Mouse (Mus musculus): ENCODE results near the gene Eno1. TPM values are rescaled to one million over a fixed set of nuclear protein-coding genes. Genes with fewer than 3 reads are reported as not detected.

Eno1 gene
- polyA plus RNA-seq (2015; fragmentation: Nextera tagmentation; extraction: Ambion mirVana), result 1,425 and 1,551 TPM in 2 replicates

- Histone ChIP-seq H3K4me2 (ENCODE audit: low read depth, low read length) (peak within 1 kb of the TSS; percentile 73), H3K27me3 (ENCODE audit: control insufficient read depth, insufficient read depth, low read depth, low read length) (no peaks in the 10 kb centered on the region), H3K9ac (ENCODE audit: low read length) (peak within 1 kb of the TSS; percentile 84), H3K9me3 (ENCODE audit: control insufficient read depth, low read length) (no peaks in the 10 kb centered on the region), H3K4me1 (replicated peaks; ENCODE audit: control insufficient read depth, insufficient read depth, low read length) (peaks cover 28% of the 10 kb centered on the region), H3K4me3 (ENCODE audit: low read length) (peak within 1 kb of the TSS; percentile 75), H3K27ac (ENCODE audit: low read length) (peak within 1 kb of the TSS; percentile 99), H3K36me3 (ENCODE audit: control insufficient read depth, insufficient read depth, low read length) (peaks cover 15% of the 10 kb centered on the region)
- peak; percentile 98 for ATAC-seq (ENCODE audit: low read depth)
- WGBS, result under 1% methylated on average over 61 of the region's 78 CpGs
Measured at GRCm38 (mm10) chr4:150236521-150237481, at the start of gene Eno1. Eno1 (plus strand) TSS chr4:150236721.

DNA sequence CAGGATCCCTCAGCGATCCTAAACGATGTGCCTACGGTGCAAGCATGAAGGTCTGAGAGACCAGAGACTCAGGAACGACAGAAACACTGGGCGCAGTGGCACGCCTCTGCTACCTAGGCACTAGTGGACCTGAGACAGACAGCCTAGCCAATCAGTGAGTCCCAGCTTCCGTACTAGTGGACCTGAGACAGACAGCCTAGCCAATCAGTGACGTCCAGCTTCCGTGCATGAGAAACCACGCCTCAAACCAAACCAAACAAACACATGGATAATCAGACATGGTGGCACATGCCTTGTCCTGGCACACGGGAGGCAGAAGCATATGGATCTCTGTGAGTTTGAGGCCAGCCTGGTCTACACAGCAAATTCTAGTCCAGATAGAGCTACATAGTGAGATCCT, 48.3 kb upstream of the Eno1 start:
- Histone ChIP-seq H3K4me3 (ENCODE audit: low read length) (no peak overlapping the region), H3K36me3 (ENCODE audit: control insufficient read depth, insufficient read depth, low read length) (no peaks in the 10 kb centered on the region), H3K4me2 (ENCODE audit: low read depth, low read length) (no peak overlapping the region), H3K9ac (ENCODE audit: low read length) (no peak overlapping the region), H3K27ac (ENCODE audit: low read length) (no peak overlapping the region), H3K4me1 (replicated peaks; ENCODE audit: control insufficient read depth, insufficient read depth, low read length) (no peaks in the 10 kb centered on the region), H3K27me3 (ENCODE audit: control insufficient read depth, insufficient read depth, low read depth, low read length) (no peaks in the 10 kb centered on the region), H3K9me3 (ENCODE audit: control insufficient read depth, low read length) (no peaks in the 10 kb centered on the region)
- no peak for ATAC-seq (ENCODE audit: low read depth)
- WGBS, result 41% methylated on average over 11 of the region's 11 CpGs

GRCm38 (mm10) chr4:150192199-150192598, 44.3 kb upstream of the Eno1 start:
- Histone ChIP-seq H3K9ac (ENCODE audit: low read length) (no peak overlapping the region), H3K4me2 (ENCODE audit: low read depth, low read length) (no peak overlapping the region), H3K36me3 (ENCODE audit: control insufficient read depth, insufficient read depth, low read length) (no peaks in the 10 kb centered on the region), H3K27me3 (ENCODE audit: control insufficient read depth, insufficient read depth, low read depth, low read length) (no peaks in the 10 kb centered on the region), H3K27ac (ENCODE audit: low read length) (no peak overlapping the region), H3K4me3 (ENCODE audit: low read length) (no peak overlapping the region), H3K4me1 (replicated peaks; ENCODE audit: control insufficient read depth, insufficient read depth, low read length) (no peaks in the 10 kb centered on the region), H3K9me3 (ENCODE audit: control insufficient read depth, low read length) (no peaks in the 10 kb centered on the region)
- 79% methylated on average over 6 of the region's 6 CpGs for WGBS
- ATAC-seq (ENCODE audit: low read depth), result no peak

GRCm38 (mm10) chr4:150193915-150194314, 42.6 kb upstream of the Eno1 start:
- no peaks in the 10 kb centered on the region for H3K4me1 ChIP-seq (replicated peaks; ENCODE audit: control insufficient read depth, insufficient read depth, low read length)
- no peak overlapping the region for H3K27ac ChIP-seq (ENCODE audit: low read length)
- H3K4me3 ChIP-seq (ENCODE audit: low read length), result no peak overlapping the region
- H3K9ac ChIP-seq (ENCODE audit: low read length), result no peak overlapping the region
- H3K27me3 ChIP-seq (ENCODE audit: control insufficient read depth, insufficient read depth, low read depth, low read length), result no peaks in the 10 kb centered on the region
- H3K36me3 ChIP-seq (ENCODE audit: control insufficient read depth, insufficient read depth, low read length), result no peaks in the 10 kb centered on the region
- WGBS, result 33% methylated on average over 1 of the region's 1 CpGs
- no peak overlapping the region for H3K4me2 ChIP-seq (ENCODE audit: low read depth, low read length)
- H3K9me3 ChIP-seq (ENCODE audit: control insufficient read depth, low read length), result no peaks in the 10 kb centered on the region
- no peak for ATAC-seq (ENCODE audit: low read depth)

GRCm38 (mm10) chr4:150198268-150198667, 38.3 kb upstream of the Eno1 start:
- no peak overlapping the region for H3K27ac ChIP-seq (ENCODE audit: low read length)
- H3K9me3 ChIP-seq (ENCODE audit: control insufficient read depth, low read length), result no peaks in the 10 kb centered on the region
- no peak overlapping the region for H3K9ac ChIP-seq (ENCODE audit: low read length)
- WGBS, result 70% methylated on average over 9 of the region's 9 CpGs
- H3K4me3 ChIP-seq (ENCODE audit: low read length), result no peak overlapping the region
- no peaks in the 10 kb centered on the region for H3K4me1 ChIP-seq (replicated peaks; ENCODE audit: control insufficient read depth, insufficient read depth, low read length)
- H3K4me2 ChIP-seq (ENCODE audit: low read depth, low read length), result no peak overlapping the region
- H3K27me3 ChIP-seq (ENCODE audit: control insufficient read depth, insufficient read depth, low read depth, low read length), result no peaks in the 10 kb centered on the region
- H3K36me3 ChIP-seq (ENCODE audit: control insufficient read depth, insufficient read depth, low read length), result no peaks in the 10 kb centered on the region
- no peak for ATAC-seq (ENCODE audit: low read depth)

DNA sequence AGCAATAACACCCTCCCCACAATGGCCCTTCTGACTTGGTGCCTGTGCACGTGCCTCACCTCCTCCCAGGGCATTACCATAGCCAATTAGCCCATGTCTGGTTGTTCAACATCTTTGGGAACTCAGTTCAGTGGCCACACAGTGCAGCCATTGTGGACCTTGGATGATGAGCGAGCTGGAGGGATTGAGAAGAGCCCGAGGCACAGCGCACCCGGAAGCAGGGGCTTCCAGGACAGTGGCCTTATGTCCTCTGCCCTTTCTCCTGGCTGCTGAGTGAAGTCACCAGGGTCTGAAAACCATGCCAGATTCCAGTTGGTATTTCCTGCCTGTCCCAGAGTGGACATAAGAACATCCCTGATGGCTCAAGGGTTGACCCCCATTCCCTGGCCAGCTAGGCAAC, 35.3 kb upstream of the Eno1 start, which contains the start of gene Car6:
Gene Car6 (minus strand): TSS at position 101 of the 400 bp plus-strand sequence.
- Histone ChIP-seq H3K4me2 (ENCODE audit: low read depth, low read length) (no peak within 1 kb of the TSS), H3K27me3 (ENCODE audit: control insufficient read depth, insufficient read depth, low read depth, low read length) (no peaks in the 10 kb centered on the region), H3K4me1 (replicated peaks; ENCODE audit: control insufficient read depth, insufficient read depth, low read length) (no peaks in the 10 kb centered on the region), H3K9me3 (ENCODE audit: control insufficient read depth, low read length) (no peaks in the 10 kb centered on the region), H3K4me3 (ENCODE audit: low read length) (no peak within 1 kb of the TSS), H3K27ac (ENCODE audit: low read length) (no peak within 1 kb of the TSS), H3K9ac (ENCODE audit: low read length) (no peak within 1 kb of the TSS), H3K36me3 (ENCODE audit: control insufficient read depth, insufficient read depth, low read length) (no peaks in the 10 kb centered on the region)
- 75% methylated on average over 5 of the region's 5 CpGs for WGBS
- no peak for ATAC-seq (ENCODE audit: low read depth)

- Histone ChIP-seq H3K4me2 (ENCODE audit: low read depth, low read length) (no peak overlapping the region), H3K4me3 (ENCODE audit: low read length) (no peak overlapping the region), H3K9me3 (ENCODE audit: control insufficient read depth, low read length) (no peaks in the 10 kb centered on the region), H3K36me3 (ENCODE audit: control insufficient read depth, insufficient read depth, low read length) (no peaks in the 10 kb centered on the region), H3K27me3 (ENCODE audit: control insufficient read depth, insufficient read depth, low read depth, low read length) (no peaks in the 10 kb centered on the region), H3K27ac (ENCODE audit: low read length) (no peak overlapping the region), H3K4me1 (replicated peaks; ENCODE audit: control insufficient read depth, insufficient read depth, low read length) (no peaks in the 10 kb centered on the region), H3K9ac (ENCODE audit: low read length) (no peak overlapping the region)
- no peak for ATAC-seq (ENCODE audit: low read depth)
- 75% methylated on average over 5 of the region's 5 CpGs for WGBS
Measured at GRCm38 (mm10) chr4:150202702-150203101, 33.8 kb upstream of the Eno1 start.

DNA sequence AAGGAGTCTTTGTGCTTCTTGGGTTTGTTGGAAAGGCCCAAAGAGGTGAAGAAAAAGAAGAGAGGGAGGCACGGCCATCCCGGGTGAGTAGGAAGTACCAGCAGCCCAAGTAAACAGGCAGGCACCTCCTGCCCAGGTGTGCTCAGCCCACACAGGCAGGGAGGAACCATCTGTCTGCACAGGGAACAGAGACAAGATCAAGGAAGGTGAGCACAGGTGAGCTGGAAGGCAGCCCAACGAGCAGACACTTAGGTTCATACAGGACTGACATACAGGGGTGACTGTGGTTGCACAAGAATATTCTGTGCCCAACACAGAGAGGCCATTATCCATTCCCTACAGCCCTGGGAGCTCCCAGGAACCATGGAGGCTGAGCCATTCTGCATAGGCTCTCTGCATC, 31.6 kb upstream of the Eno1 start:
- Histone ChIP-seq H3K4me1 (replicated peaks; ENCODE audit: control insufficient read depth, insufficient read depth, low read length) (no peaks in the 10 kb centered on the region), H3K9ac (ENCODE audit: low read length) (no peak overlapping the region), H3K27ac (ENCODE audit: low read length) (no peak overlapping the region), H3K36me3 (ENCODE audit: control insufficient read depth, insufficient read depth, low read length) (no peaks in the 10 kb centered on the region), H3K9me3 (ENCODE audit: control insufficient read depth, low read length) (no peaks in the 10 kb centered on the region), H3K4me2 (ENCODE audit: low read depth, low read length) (no peak overlapping the region), H3K27me3 (ENCODE audit: control insufficient read depth, insufficient read depth, low read depth, low read length) (no peaks in the 10 kb centered on the region), H3K4me3 (ENCODE audit: low read length) (no peak overlapping the region)
- 54% methylated on average over 3 of the region's 3 CpGs for WGBS
- ATAC-seq (ENCODE audit: low read depth), result no peak

- no peak for ATAC-seq (ENCODE audit: low read depth)
- H3K27ac ChIP-seq (ENCODE audit: low read length), result no peak overlapping the region
- H3K9me3 ChIP-seq (ENCODE audit: control insufficient read depth, low read length), result no peaks in the 10 kb centered on the region
- H3K9ac ChIP-seq (ENCODE audit: low read length), result no peak overlapping the region
- H3K4me2 ChIP-seq (ENCODE audit: low read depth, low read length), result no peak overlapping the region
- WGBS, result 96% methylated on average over 5 of the region's 5 CpGs
- no peaks in the 10 kb centered on the region for H3K36me3 ChIP-seq (ENCODE audit: control insufficient read depth, insufficient read depth, low read length)
- no peak overlapping the region for H3K4me3 ChIP-seq (ENCODE audit: low read length)
- H3K27me3 ChIP-seq (ENCODE audit: control insufficient read depth, insufficient read depth, low read depth, low read length), result no peaks in the 10 kb centered on the region
- H3K4me1 ChIP-seq (replicated peaks; ENCODE audit: control insufficient read depth, insufficient read depth, low read length), result peaks cover 3% of the 10 kb centered on the region; the same call in 1 of the 2 replicates
Measured at GRCm38 (mm10) chr4:150209751-150210150, 26.8 kb upstream of the Eno1 start.
